Mouse (Mus musculus) myocyte (in vitro differentiated cells): Measurements from ENCODE around the gene Trim27. TPM values are rescaled to one million over a fixed set of nuclear protein-coding genes. Genes with fewer than 3 reads are reported as not detected.

Experiments
- H3K27me3 ChIP-seq: one replicate; pipeline ENCODE4 v1.6.1; 2011; ENCODE audit not compliant: control insufficient read depth, insufficient read depth, insufficient read length
- H3K36me3 ChIP-seq: one replicate; pipeline ENCODE4 v1.6.1; 2011; ENCODE audit not compliant: control insufficient read depth, insufficient read depth
- H3K4me2 ChIP-seq: one replicate; pipeline ENCODE4 v1.6.1; 2011; ENCODE audit warnings: low read depth, control low read depth
- H3K4me3 ChIP-seq: one replicate; pipeline ENCODE4 v1.5.1; 2011; ENCODE audit warnings: mild to moderate bottlenecking, control low read depth, moderate library complexity
- H3K79me2 ChIP-seq: one replicate; pipeline ENCODE4 v1.6.1; 2011; ENCODE audit not compliant: control insufficient read depth, insufficient read depth
- H3ac ChIP-seq: one replicate; pipeline ENCODE4 v1.6.1; 2011; ENCODE audit not compliant: control insufficient read depth, insufficient read length
- CEBPB ChIP-seq: IDR thresholded peaks from 2 replicates; pipeline ENCODE4 v1.6.1; 2011; ENCODE audit warnings: mild to moderate bottlenecking, moderate library complexity; ENCODE audit not compliant: poor library complexity, insufficient read depth, severe bottlenecking
- E2F4 ChIP-seq: IDR thresholded peaks from one replicate; pipeline ENCODE4 v1.6.1; 2011; ENCODE audit warnings: mild to moderate bottlenecking, control low read depth, moderate library complexity; ENCODE audit not compliant: insufficient read depth
- MAX ChIP-seq: IDR thresholded peaks from one replicate; pipeline ENCODE4 v1.6.1; 2011; ENCODE audit warnings: low read depth, mild to moderate bottlenecking, control low read depth
- MYOD1 ChIP-seq, 3 experiments: IDR thresholded peaks; one replicate each; pipeline ENCODE4 v1.6.1; 2011; ENCODE audit warnings: control low read depth in 2 of 3, low read depth in 2 of 3, mild to moderate bottlenecking in 2 of 3, moderate library complexity in 1 of 3; ENCODE audit not compliant: insufficient read length in 2 of 3, control insufficient read depth in 1 of 3
- MYOG ChIP-seq, 3 experiments: IDR thresholded peaks; one replicate each; pipeline ENCODE4 v1.6.1; 2011; ENCODE audit warnings: control low read depth in 2 of 3, low read depth in 2 of 3, mild to moderate bottlenecking in 2 of 3; ENCODE audit not compliant: insufficient read length in 2 of 3, control insufficient read depth in 1 of 3, insufficient read depth in 1 of 3
- POLR2A ChIP-seq: IDR thresholded peaks from one replicate; pipeline ENCODE4 v1.6.1; 2011; ENCODE audit warnings: low read depth, mild to moderate bottlenecking, control low read depth, moderate library complexity; ENCODE audit not compliant: insufficient read length
- POLR2AphosphoS2 ChIP-seq: IDR thresholded peaks from one replicate; pipeline ENCODE4 v1.6.1; 2011; ENCODE audit warnings: low read depth, control low read depth; ENCODE audit not compliant: insufficient read length
- REST ChIP-seq: IDR thresholded peaks from one replicate; pipeline ENCODE4 v1.6.1; 2011; ENCODE audit warnings: mild to moderate bottlenecking, control low read depth, moderate library complexity; ENCODE audit not compliant: insufficient read depth, insufficient read length
- SRF ChIP-seq: IDR thresholded peaks from one replicate; pipeline ENCODE4 v1.6.1; 2011; ENCODE audit warnings: low read depth; ENCODE audit not compliant: control insufficient read depth, insufficient read length
- TCF12 ChIP-seq: IDR thresholded peaks from one replicate; pipeline ENCODE4 v1.6.1; 2011; ENCODE audit warnings: mild to moderate bottlenecking, control low read depth; ENCODE audit not compliant: poor library complexity, insufficient read depth, severe bottlenecking
- TCF3 ChIP-seq: IDR thresholded peaks from one replicate; pipeline ENCODE4 v1.6.1; 2011; ENCODE audit warnings: low read depth, control low read depth; ENCODE audit not compliant: insufficient read length
- USF1 ChIP-seq: IDR thresholded peaks from one replicate; pipeline ENCODE4 v1.6.1; 2011; ENCODE audit warnings: low read depth, mild to moderate bottlenecking, control low read depth, moderate library complexity
- polyA plus RNA-seq: library from polyadenylated mRNA; unstranded; fragments of >200 nt; fragmentation: generic; extraction: Trizol; gene quantifications from one replicate; pipeline ENCODE4 v1.2.1, GENCODE M21; 2012; ENCODE audit warnings: missing spikeins

Trim27 gene
- polyA plus RNA-seq, 1 experiment = 62.4 TPM

GRCm38 (mm10) chr13:21216781-21217180 is 37.5 kb downstream of the Trim27 start:
- no peaks in the 10 kb centered on the region for H3K36me3 ChIP-seq
- peaks cover 5% of the 10 kb centered on the region for H3K27me3 ChIP-seq

DNA sequence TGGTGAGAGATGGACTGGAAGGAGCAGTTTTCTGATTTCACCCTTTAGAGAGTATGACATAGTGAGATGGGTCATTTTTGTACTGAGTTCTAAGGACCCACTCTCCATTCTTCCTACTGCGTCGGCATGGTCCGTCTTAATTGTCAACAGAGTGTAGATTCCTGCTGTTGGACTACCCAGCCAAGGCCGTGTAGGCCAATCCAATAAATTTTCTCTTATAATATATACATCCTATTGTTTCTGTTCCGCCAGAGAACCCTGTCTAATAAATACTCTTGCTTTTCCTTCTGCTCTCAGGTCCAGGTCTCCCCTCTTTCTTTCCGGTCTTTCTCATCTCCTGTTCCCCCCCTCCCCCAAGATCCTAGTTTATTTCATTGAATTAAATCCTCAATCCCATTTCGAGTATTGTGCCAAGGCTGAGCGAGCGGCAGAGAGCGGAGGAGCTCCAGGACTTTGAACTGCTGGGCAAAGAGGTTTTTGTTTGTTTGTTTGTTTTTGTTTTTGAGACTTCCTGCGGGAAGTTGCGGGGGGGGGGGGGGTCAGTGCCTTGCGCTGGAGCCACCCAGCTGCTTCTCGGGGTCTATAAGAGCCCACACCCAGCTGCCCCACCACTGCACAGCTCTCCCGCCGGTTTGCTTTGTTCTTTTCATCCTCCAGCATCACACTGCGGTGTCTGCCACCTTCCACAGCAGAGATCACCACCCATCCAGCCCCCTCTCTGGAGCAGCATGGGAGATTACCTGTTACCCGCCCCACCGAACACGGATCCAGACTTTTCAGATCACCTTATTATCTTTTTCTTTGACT is 42.6 kb downstream of the Trim27 start:
- Histone ChIP-seq H3ac (no peak overlapping the region), H3K36me3 (no peaks in the 10 kb centered on the region), H3K79me2 (no peaks in the 10 kb centered on the region), H3K27me3 (peaks cover 5% of the 10 kb centered on the region), H3K4me3 (peak overlapping the region; percentile 35), H3K4me2 (peak overlapping the region; percentile 76)
- TF ChIP-seq CEBPB (no peak), REST (no peak), E2F4 (no peak)

More at GRCm38 (mm10) chr13:21216781-21217180, 37.5 kb downstream of the Trim27 start:
- Histone ChIP-seq H3K4me3 (no peak overlapping the region), H3K79me2 (no peaks in the 10 kb centered on the region), H3K4me2 (no peak overlapping the region), H3ac (no peak overlapping the region)
- no peak for TF ChIP-seq USF1
- no peak for TF ChIP-seq TCF3
- no peak for TF ChIP-seq POLR2AphosphoS2
- no peak for TF ChIP-seq TCF12
- TF ChIP-seq E2F4 = no peak
- TF ChIP-seq REST = no peak

- H3K79me2 ChIP-seq = no peaks in the 10 kb centered on the region
Measured at GRCm38 (mm10) chr13:21222463-21223022, 43.3 kb downstream of the Trim27 start.

GRCm38 (mm10) chr13:21223242-21223655 is 44.0 kb downstream of the Trim27 start:
- no peaks in the 10 kb centered on the region for H3K79me2 ChIP-seq
- H3K4me2 ChIP-seq = peak overlapping the region; percentile 76
- H3ac ChIP-seq = no peak overlapping the region
- H3K4me3 ChIP-seq = peak overlapping the region; percentile 35
- no peaks in the 10 kb centered on the region for H3K36me3 ChIP-seq
- peaks cover 5% of the 10 kb centered on the region for H3K27me3 ChIP-seq
- TF ChIP-seq POLR2AphosphoS2 = no peak
- TF ChIP-seq TCF12 = no peak
- TF ChIP-seq SRF = no peak
- no peak for TF ChIP-seq MYOG (IDR thresholded peaks at IDR 0.05; ENCODE audit: control insufficient read depth in 1 of 3, insufficient read depth in 1 of 3, insufficient read length in 2 of 3, low read depth in 2 of 3)
- TF ChIP-seq REST = no peak
- TF ChIP-seq CEBPB = no peak
- no peak for TF ChIP-seq TCF3
- no peak for TF ChIP-seq USF1
- TF ChIP-seq E2F4 = no peak
- TF ChIP-seq MAX = no peak
- no peak for TF ChIP-seq POLR2A
- TF ChIP-seq MYOD1 (IDR thresholded peaks at IDR 0.05; ENCODE audit: control insufficient read depth in 1 of 3, insufficient read length in 2 of 3, low read depth in 2 of 3) = no peak

More at GRCm38 (mm10) chr13:21222463-21223022, 43.3 kb downstream of the Trim27 start:
- no peak overlapping the region for H3ac ChIP-seq
- TF ChIP-seq TCF3 = no peak
- TF ChIP-seq POLR2A = no peak
- no peak for TF ChIP-seq POLR2AphosphoS2
- no peak for TF ChIP-seq TCF12
- no peak for TF ChIP-seq REST
- no peak for TF ChIP-seq SRF
- TF ChIP-seq CEBPB = no peak
- no peak for TF ChIP-seq MYOD1 (IDR thresholded peaks at IDR 0.05; ENCODE audit: control insufficient read depth in 1 of 3, insufficient read length in 2 of 3, low read depth in 2 of 3)
- no peak for TF ChIP-seq USF1
- TF ChIP-seq E2F4 = no peak
- no peak for TF ChIP-seq MAX
- TF ChIP-seq MYOG (IDR thresholded peaks at IDR 0.05; ENCODE audit: control insufficient read depth in 1 of 3, insufficient read depth in 1 of 3, insufficient read length in 2 of 3, low read depth in 2 of 3) = no peak
- peak overlapping the region; percentile 35 for H3K4me3 ChIP-seq
- peak overlapping the region; percentile 76 for H3K4me2 ChIP-seq
- H3K27me3 ChIP-seq = peaks cover 5% of the 10 kb centered on the region
- no peaks in the 10 kb centered on the region for H3K36me3 ChIP-seq

- Histone ChIP-seq H3K36me3 (no peaks in the 10 kb centered on the region), H3K79me2 (no peaks in the 10 kb centered on the region), H3ac (no peak overlapping the region), H3K27me3 (peaks cover 4% of the 10 kb centered on the region), H3K4me3 (no peak overlapping the region), H3K4me2 (no peak overlapping the region)
- no peak for TF ChIP-seq REST
- TF ChIP-seq E2F4 = no peak
- no peak for TF ChIP-seq MYOD1 (IDR thresholded peaks at IDR 0.05; ENCODE audit: control insufficient read depth in 1 of 3, insufficient read length in 2 of 3, low read depth in 2 of 3)
- no peak for TF ChIP-seq MAX
- TF ChIP-seq TCF12 = no peak
- TF ChIP-seq CEBPB = no peak
- no peak for TF ChIP-seq SRF
- no peak for TF ChIP-seq POLR2AphosphoS2
- TF ChIP-seq POLR2A = no peak
- TF ChIP-seq MYOG (IDR thresholded peaks at IDR 0.05; ENCODE audit: control insufficient read depth in 1 of 3, insufficient read depth in 1 of 3, insufficient read length in 2 of 3, low read depth in 2 of 3) = no peak
- no peak for TF ChIP-seq TCF3
- TF ChIP-seq USF1 = no peak
Measured at GRCm38 (mm10) chr13:21224376-21224775, 45.1 kb downstream of the Trim27 start.
